Mouse (Mus musculus) hindbrain, embryonic 14.5 days (tissue): ENCODE measurements around the gene Ly6g. TPM values are rescaled to one million over a fixed set of nuclear protein-coding genes. Genes with fewer than 3 reads are reported as not detected.

ENCODE experiments used
- polyA plus RNA-seq: library from polyadenylated mRNA; unstranded; fragments of >200 nt; fragmentation: Nextera tagmentation; extraction: Ambion mirVana; gene quantifications from 2 replicates; pipeline ENCODE4 v1.2.1, GENCODE M21; 2014

Gene Ly6g
- polyA plus RNA-seq, 1 experiment from 2014 or later = not detected

Other genes starting within 250 kb of the Ly6g start
- gene Ly6i, start 171.8 kb upstream of the Ly6g start, polyA plus RNA-seq = not detected in 2 replicates
- gene Ly6a, start 157.2 kb upstream of the Ly6g start, polyA plus RNA-seq = 0.81 and 1.2 TPM in 2 replicates
- gene Ly6c1, start 106.4 kb upstream of the Ly6g start, polyA plus RNA-seq = 5.6 and 5.9 TPM in 2 replicates
- 0.39 TPM in 1 of 2 replicates, not detected in the other for gene Ly6c2, start 43.3 kb upstream of the Ly6g start, polyA plus RNA-seq
- gene BC025446, start 61.1 kb downstream of the Ly6g start, polyA plus RNA-seq = not detected in 2 replicates
- gene Ly6f, start 113.2 kb downstream of the Ly6g start, polyA plus RNA-seq = not detected in 2 replicates